Mouse (Mus musculus) bone marrow macrophage, adult 2 months (primary cell): Measurements from ENCODE around the gene Nr2f6.

Source experiments
- CTCF ChIP-seq: IDR thresholded peaks from 2 replicates; pipeline ENCODE4 v1.5.1; 2012; ENCODE audit warnings: low read depth, mild to moderate bottlenecking, low read length, moderate library complexity
- POLR2A ChIP-seq: IDR thresholded peaks from 2 replicates; pipeline ENCODE4 v1.6.1; 2012; ENCODE audit warnings: mild to moderate bottlenecking, low read depth, low read length, borderline replicate concordance

- TF ChIP-seq CTCF, result peak; percentile 83
- TF ChIP-seq POLR2A, result 0 out of 2 replicates have a peak, but pooled peaks have one; percentile 35
Observed at GRCm38 (mm10) chr8:71371236-71371848, 10.4 kb downstream of the Nr2f6 start, which contains the start of gene Ocel1.
